Mouse (Mus musculus) embryonic facial prominence, embryonic 10.5 days (tissue): ENCODE measurements at regions not wholly inside any gene's neighbourhood (a gene's known extent, or its start where the extent isn't known, plus 50 kb on each side); places are given as distances from the start of the nearest gene placed in this dataset.

Experiments
- DNase-seq: peaks from one replicate; pipeline ENCODE4 v3.0.0-alpha.2; 2017; ENCODE audit warnings: low spot score
- H3K27ac ChIP-seq: fragments of 300-500 bp; sonication (generic); replicated peaks from 2 replicates; pipeline ENCODE4 v1.5.1; 2016; ENCODE audit warnings: mild to moderate bottlenecking
- H3K27me3 ChIP-seq: fragments of 300-500 bp; sonication (generic); replicated peaks from 2 replicates; pipeline ENCODE4 v1.6.1; 2016; ENCODE audit warnings: low read depth, mild to moderate bottlenecking; ENCODE audit not compliant: poor library complexity, severe bottlenecking
- H3K36me3 ChIP-seq: fragments of 300-500 bp; sonication (generic); replicated peaks from 2 replicates; pipeline ENCODE4 v1.6.1; 2016; ENCODE audit warnings: mild to moderate bottlenecking, moderate library complexity
- H3K4me1 ChIP-seq: fragments of 300-500 bp; sonication (generic); 2 replicates; pipeline ENCODE4 v1.6.1; 2016
- H3K4me3 ChIP-seq: fragments of 300-500 bp; sonication (generic); 2 replicates; pipeline ENCODE4 v1.5.1; 2016; ENCODE audit warnings: mild to moderate bottlenecking, moderate library complexity
- H3K9me3 ChIP-seq: fragments of 300-500 bp; sonication (generic); 2 replicates; pipeline ENCODE4 v1.6.1; 2016; ENCODE audit warnings: mild to moderate bottlenecking
- WGBS: fragments of 180-500 bp; shearing (Covaris S2); methylation state at CpG from one replicate; pipeline ENCODE4 v1.1.7; 2016; 5-methylcytosine and 5-hydroxymethylcytosine counted together

- Histone ChIP-seq H3K4me3 (peak overlapping the region; percentile 45; the same call in 1 of the 2 replicates), H3K27ac (peak overlapping the region; percentile 76), H3K4me1 (peaks cover 27% of the 10 kb centered on the region), H3K27me3 (peaks cover 23% of the 10 kb centered on the region), H3K36me3 (no peaks in the 10 kb centered on the region), H3K9me3 (no peaks in the 10 kb centered on the region)
- 62% methylated on average over 12 of the region's 12 CpGs for WGBS
- no peak for DNase-seq
Observed at GRCm38 (mm10) chr8:25439971-25440370, 615.8 kb upstream of the Adam5 start.

GRCm38 (mm10) chr8:25438021-25438620 is 614.0 kb upstream of the Adam5 start:
- WGBS, result 83% methylated on average over 9 of the region's 9 CpGs
- DNase-seq, result no peak
- H3K4me3 ChIP-seq, result no peak overlapping the region
- no peaks in the 10 kb centered on the region; the same call in 1 of the 2 replicates for H3K9me3 ChIP-seq
- peaks cover 27% of the 10 kb centered on the region for H3K4me1 ChIP-seq
- no peaks in the 10 kb centered on the region for H3K36me3 ChIP-seq
- no peak overlapping the region for H3K27ac ChIP-seq
- H3K27me3 ChIP-seq, result peaks cover 23% of the 10 kb centered on the region

GRCm38 (mm10) chr8:25437178-25437577 is 613.0 kb upstream of the Adam5 start:
- Histone ChIP-seq H3K27me3 (peaks cover 23% of the 10 kb centered on the region), H3K9me3 (no peaks in the 10 kb centered on the region; the same call in 1 of the 2 replicates), H3K36me3 (no peaks in the 10 kb centered on the region), H3K4me1 (peaks cover 27% of the 10 kb centered on the region), H3K27ac (no peak overlapping the region), H3K4me3 (no peak overlapping the region)
- DNase-seq, result no peak
- 33% methylated on average over 4 of the region's 4 CpGs for WGBS

GRCm38 (mm10) chr8:25430552-25430951 is 606.4 kb upstream of the Adam5 start:
- H3K27me3 ChIP-seq, result no peaks in the 10 kb centered on the region
- no peaks in the 10 kb centered on the region for H3K36me3 ChIP-seq
- WGBS, result 19% methylated on average over 5 of the region's 5 CpGs
- H3K27ac ChIP-seq, result peak overlapping the region; percentile 54
- H3K4me1 ChIP-seq, result peaks cover 34% of the 10 kb centered on the region
- no peak for DNase-seq
- no peak overlapping the region for H3K4me3 ChIP-seq
- H3K9me3 ChIP-seq, result peaks cover 9% of the 10 kb centered on the region

- Histone ChIP-seq H3K4me1 (peaks cover 34% of the 10 kb centered on the region), H3K27me3 (no peaks in the 10 kb centered on the region), H3K27ac (peak overlapping the region; percentile 54), H3K9me3 (peaks cover 9% of the 10 kb centered on the region), H3K36me3 (no peaks in the 10 kb centered on the region), H3K4me3 (no peak overlapping the region)
- peak; percentile 47 for DNase-seq
- 70% methylated on average over 19 of the region's 19 CpGs for WGBS
Observed at GRCm38 (mm10) chr8:25429846-25430482, 605.8 kb upstream of the Adam5 start.

- H3K4me1 ChIP-seq, result peaks cover 34% of the 10 kb centered on the region
- H3K4me3 ChIP-seq, result no peak overlapping the region
- peak overlapping the region; percentile 15; the same call in 1 of the 2 replicates for H3K27ac ChIP-seq
- 72% methylated on average over 2 of the region's 2 CpGs for WGBS
- H3K27me3 ChIP-seq, result no peaks in the 10 kb centered on the region
- peaks cover 9% of the 10 kb centered on the region for H3K9me3 ChIP-seq
- H3K36me3 ChIP-seq, result no peaks in the 10 kb centered on the region
- DNase-seq, result no peak
Observed at GRCm38 (mm10) chr8:25428761-25429160, 604.6 kb upstream of the Adam5 start.

- H3K9me3 ChIP-seq, result no peaks in the 10 kb centered on the region
- peaks cover 34% of the 10 kb centered on the region for H3K4me1 ChIP-seq
- no peaks in the 10 kb centered on the region for H3K36me3 ChIP-seq
- no peak overlapping the region for H3K27ac ChIP-seq
- no peak for DNase-seq
- no peak overlapping the region for H3K4me3 ChIP-seq
- WGBS, result 54% methylated on average over 1 of the region's 1 CpGs
- no peaks in the 10 kb centered on the region for H3K27me3 ChIP-seq
Observed at GRCm38 (mm10) chr8:25426207-25426606, 602.0 kb upstream of the Adam5 start.

GRCm38 (mm10) chr8:25421478-25421877 is 597.3 kb upstream of the Adam5 start:
- H3K4me3 ChIP-seq, result no peak overlapping the region
- H3K36me3 ChIP-seq, result no peaks in the 10 kb centered on the region
- H3K27me3 ChIP-seq, result no peaks in the 10 kb centered on the region
- no peak for DNase-seq
- WGBS, result 91% methylated on average over 6 of the region's 6 CpGs
- H3K9me3 ChIP-seq, result no peaks in the 10 kb centered on the region
- 0 out of 2 replicates have a peak, but pooled peaks cover 6% of the 10 kb centered on the region for H3K4me1 ChIP-seq
- H3K27ac ChIP-seq, result no peak overlapping the region

- Histone ChIP-seq H3K9me3 (no peaks in the 10 kb centered on the region), H3K4me1 (no peaks in the 10 kb centered on the region), H3K36me3 (no peaks in the 10 kb centered on the region), H3K27ac (no peak overlapping the region), H3K4me3 (no peak overlapping the region), H3K27me3 (no peaks in the 10 kb centered on the region)
- WGBS, result 94% methylated on average over 5 of the region's 5 CpGs
- no peak for DNase-seq
Observed at GRCm38 (mm10) chr8:25410536-25410935, 586.4 kb upstream of the Adam5 start.

GRCm38 (mm10) chr8:25407862-25408261 is 583.7 kb upstream of the Adam5 start:
- H3K4me3 ChIP-seq, result no peak overlapping the region
- H3K36me3 ChIP-seq, result no peaks in the 10 kb centered on the region
- WGBS, result 90% methylated on average over 5 of the region's 5 CpGs
- H3K27me3 ChIP-seq, result no peaks in the 10 kb centered on the region
- no peaks in the 10 kb centered on the region for H3K4me1 ChIP-seq
- no peaks in the 10 kb centered on the region for H3K9me3 ChIP-seq
- no peak for DNase-seq
- no peak overlapping the region for H3K27ac ChIP-seq

- Histone ChIP-seq H3K36me3 (no peaks in the 10 kb centered on the region), H3K4me3 (no peak overlapping the region), H3K9me3 (no peaks in the 10 kb centered on the region), H3K27ac (0 out of 2 replicates have a peak overlapping the region, but pooled peaks have one; percentile 20), H3K27me3 (0 out of 2 replicates have a peak, but pooled peaks cover 23% of the 10 kb centered on the region), H3K4me1 (peaks cover 43% of the 10 kb centered on the region)
- DNase-seq, result peak; percentile 18
- 18% methylated on average over 6 of the region's 6 CpGs for WGBS
Observed at GRCm38 (mm10) chr8:25392766-25393166, 568.6 kb upstream of the Adam5 start.

GRCm38 (mm10) chr8:25389947-25390346 is 565.8 kb upstream of the Adam5 start:
- peaks cover 35% of the 10 kb centered on the region for H3K4me1 ChIP-seq
- no peaks in the 10 kb centered on the region for H3K9me3 ChIP-seq
- WGBS, result 51% methylated on average over 10 of the region's 10 CpGs
- no peak for DNase-seq
- peak overlapping the region; percentile 70 for H3K27ac ChIP-seq
- no peaks in the 10 kb centered on the region for H3K36me3 ChIP-seq
- no peak overlapping the region for H3K4me3 ChIP-seq
- 0 out of 2 replicates have a peak, but pooled peaks cover 23% of the 10 kb centered on the region for H3K27me3 ChIP-seq

- 51% methylated on average over 10 of the region's 10 CpGs for WGBS
- Histone ChIP-seq H3K4me1 (peaks cover 35% of the 10 kb centered on the region), H3K36me3 (no peaks in the 10 kb centered on the region), H3K27ac (peak overlapping the region; percentile 70), H3K4me3 (no peak overlapping the region), H3K9me3 (no peaks in the 10 kb centered on the region), H3K27me3 (0 out of 2 replicates have a peak, but pooled peaks cover 23% of the 10 kb centered on the region)
- no peak for DNase-seq
Observed at GRCm38 (mm10) chr8:25389371-25389855, 565.2 kb upstream of the Adam5 start.
